Mouse (Mus musculus) ES-E14 (cell line): ENCODE results near the gene Svep1.

ENCODE experiments used
- CHD2 ChIP-seq: IDR thresholded peaks from 2 replicates; pipeline ENCODE4 v1.6.1; 2014; ENCODE audit warnings: mild to moderate bottlenecking, low read depth, low read length, inconsistent platforms
- HCFC1 ChIP-seq: IDR thresholded peaks from 2 replicates; pipeline ENCODE4 v1.6.1; 2012; ENCODE audit warnings: low read length, inconsistent platforms, borderline replicate concordance; ENCODE audit not compliant: insufficient read depth
- MAFK ChIP-seq: IDR thresholded peaks from 2 replicates; pipeline ENCODE4 v1.6.1; 2014; ENCODE audit warnings: mild to moderate bottlenecking, low read depth, low read length, inconsistent platforms; ENCODE audit not compliant: insufficient read depth
- ZC3H11A ChIP-seq: IDR thresholded peaks from 2 replicates; pipeline ENCODE4 v1.6.1; 2012; ENCODE audit warnings: low read depth, mild to moderate bottlenecking, inconsistent platforms, low read length, borderline replicate concordance
- ZNF384 ChIP-seq: IDR thresholded peaks from 2 replicates; pipeline ENCODE4 v1.6.1; 2012; ENCODE audit warnings: low read depth, low read length, inconsistent platforms

DNA sequence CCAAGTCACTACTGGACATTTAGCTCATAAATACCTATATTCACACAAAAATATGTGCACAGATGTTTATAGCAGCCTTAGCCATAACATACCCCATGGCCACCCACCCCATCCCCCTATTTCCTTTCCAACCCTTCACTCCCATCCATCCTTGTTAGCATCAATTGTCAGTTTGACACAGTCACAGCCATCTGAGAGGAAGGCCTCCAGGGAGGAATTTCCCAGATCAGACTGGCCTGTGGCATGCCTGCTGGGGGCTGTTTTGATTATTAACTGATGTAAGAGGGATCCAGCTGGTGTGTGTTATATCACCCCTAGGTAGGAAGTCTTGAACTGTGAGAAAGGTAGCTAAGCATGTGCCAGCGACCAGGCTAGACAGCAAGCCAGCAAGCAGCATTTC is 47.1 kb downstream of the Svep1 start:
- TF ChIP-seq ZC3H11A, result no peak
- TF ChIP-seq ZNF384, result no peak
- TF ChIP-seq CHD2, result no peak
- TF ChIP-seq HCFC1, result no peak
- TF ChIP-seq MAFK, result no peak
